ENCODE assay signal across 13 mouse cellular contexts in genomic region chr4:44672216-44672937, GRCm38 (mm10). TPM values are rescaled to one million over a fixed set of nuclear protein-coding genes. Genes with fewer than 3 reads are reported as not detected.
A peak's percentile ranks its signal among the peaks of the same experiment; 100 is the strongest.
DNase-seq lines count a peak whose midpoint lies in the region; ATAC-seq lines count a peak whose summit lies in the region.
"Had no signal": no experiment of that assay in that cellular context is flagged by ENCODE, and none has a peak within 500 bp of the region (broad histone marks: within the 10 kb centered on the region; RNA-seq: fewer than 3 reads in every experiment).

No protein-coding gene starts in this region.

- H3K9me3 ChIP-seq in heart, embryonic 12.5 days (replicated peaks): 0 out of 2 replicates have a peak, but pooled peaks cover 5% of the 10 kb centered on the region
- H3K9me3 ChIP-seq in heart, embryonic 11.5 days (replicated peaks; ENCODE audit: control insufficient read depth, low read length): no peaks in the 10 kb centered on the region
- H3K9me3 ChIP-seq: heart, embryonic 13.5 days had no signal

- no peak overlapping the region for H3K4me2 ChIP-seq in heart, embryonic 12.5 days
- no peak overlapping the region for H3K4me2 ChIP-seq in heart, embryonic 11.5 days
- H3K4me2 ChIP-seq: heart, embryonic 13.5 days had no signal

- intact Hi-C loops in left cerebral cortex, postnatal 4 days (cut with DNase I): no loop called here

- peak; percentile 93 for DNase-seq in A20 (ENCODE audit: low read depth, low spot score)
- DNase-seq in adipocyte (ENCODE audit: low spot score): peak; percentile 6
- DNase-seq in natural killer cell, adult 2 months (ENCODE audit: low spot score in 2 of 2): peak; percentile 63 to 80
- no peak for DNase-seq in left cerebral cortex, postnatal 4 days
- DNase-seq in right cerebral cortex, postnatal 36 days (ENCODE audit: low spot score in 2 of 2): no peak
- DNase-seq: embryo, embryonic 11 days; right cerebral cortex, postnatal 14 days; thymus, adult 18-20 months had no signal

- 0 out of 2 replicates have a peak, but pooled peaks have one; percentile 22 for ATAC-seq in heart, embryonic 12.5 days (ENCODE audit: insufficient number of reproducible peaks, low FRiP score)
- no peak for ATAC-seq in heart, embryonic 11.5 days (replicated peaks; ENCODE audit: insufficient number of reproducible peaks, low FRiP score, low TSS enrichment)
- no peak for ATAC-seq in monocyte, adult 5-6 weeks (replicated peaks; ENCODE audit: insufficient number of reproducible peaks, low FRiP score, low TSS enrichment, poor library complexity, severe bottlenecking)
- ATAC-seq: activated CD4-positive, CD25-positive, alpha-beta regulatory T cell, adult 4 months had no signal

- peaks cover 3% of the 10 kb centered on the region for H3K4me1 ChIP-seq in heart, embryonic 12.5 days (replicated peaks)
- H3K4me1 ChIP-seq in heart, embryonic 11.5 days (ENCODE audit: control insufficient read depth, insufficient read depth, low read length): no peaks in the 10 kb centered on the region
- H3K4me1 ChIP-seq: heart, embryonic 13.5 days had no signal

- peaks cover 42% of the 10 kb centered on the region for H3K27me3 ChIP-seq in heart, embryonic 12.5 days (replicated peaks)
- H3K27me3 ChIP-seq in heart, embryonic 11.5 days (ENCODE audit: control insufficient read depth, insufficient read depth, low read length): peaks cover 6% of the 10 kb centered on the region; the same call in 1 of the 2 replicates

- H3K27ac ChIP-seq in heart, embryonic 12.5 days (ENCODE audit: poor library complexity, severe bottlenecking): no peak overlapping the region
- no peak overlapping the region for H3K27ac ChIP-seq in heart, embryonic 11.5 days (ENCODE audit: low read depth, low read length)
- H3K27ac ChIP-seq: heart, embryonic 13.5 days had no signal

- no peak overlapping the region for H3K9ac ChIP-seq in heart, embryonic 12.5 days
- H3K9ac ChIP-seq in heart, embryonic 11.5 days (ENCODE audit: low read depth, low read length): no peak overlapping the region
- H3K9ac ChIP-seq: heart, embryonic 13.5 days had no signal

- H3K36me3 ChIP-seq in heart, embryonic 12.5 days: no peaks in the 10 kb centered on the region
- H3K36me3 ChIP-seq in heart, embryonic 11.5 days (ENCODE audit: control insufficient read depth, insufficient read depth, low read length): no peaks in the 10 kb centered on the region
- H3K36me3 ChIP-seq: heart, embryonic 13.5 days had no signal

- H3K4me3 ChIP-seq in heart, embryonic 12.5 days: no peak overlapping the region
- no peak overlapping the region for H3K4me3 ChIP-seq in heart, embryonic 11.5 days (ENCODE audit: low read depth, low read length)
- H3K4me3 ChIP-seq: heart, embryonic 13.5 days had no signal

- 49% methylated on average over 10 of the region's 10 CpGs for WGBS in heart, embryonic 12.5 days
- WGBS in heart, embryonic 11.5 days (ENCODE audit: insufficient replicate concordance): 59% methylated on average over 10 of the region's 10 CpGs

RNA-seq across cellular contexts. Expression of gene Pax5, which starts 37.9 kb away (rescaled TPM):
- not detected in 2 replicates for polyA plus RNA-seq in heart, embryonic 12.5 days (2016; fragmentation: Nextera tagmentation; extraction: Ambion mirVana)
- polyA plus RNA-seq in heart, embryonic 11.5 days (2014; fragmentation: Nextera tagmentation; extraction: Ambion mirVana): not detected in 2 replicates
- total RNA-seq in left cerebral cortex, postnatal 4 days (2021): 1 to 10 TPM; 1.0 to 1.8 TPM
- 11.9 to 15.7 TPM (median 14.1 TPM) in 3 replicates for total RNA-seq in monocyte, adult 5-6 weeks (2017)

Comparison
In these comparisons a context has a peak if more than half of its experiments do, and no peak if none do; other contexts are left out.
1. DNase-seq: peak in A20 (single experiment), adipocyte (single experiment) and natural killer cell, adult 2 months (2 of 2); none in left cerebral cortex, postnatal 4 days (single experiment) and right cerebral cortex, postnatal 36 days (0 of 2).